Mouse (Mus musculus) limb, embryonic 14.5 days (tissue): ENCODE measurements around the gene Bmp7. TPM values are rescaled to one million over a fixed set of nuclear protein-coding genes. Genes with fewer than 3 reads are reported as not detected.

Experiments
- ATAC-seq: fragments of 200-750 bp; cut with Nextera tagmentation; 2 replicates; pipeline ENCODE4 v1.8.0; 2017; ENCODE audit warnings: low read depth, moderate number of reproducible peaks, moderate TSS enrichment; ENCODE audit not compliant: low FRiP score
- DNase-seq: peaks from one replicate; pipeline ENCODE4 v3.0.0-alpha.2; 2015; ENCODE audit warnings: low spot score
- H3K27ac ChIP-seq: fragments of 300-500 bp; sonication (generic); replicated peaks from 2 replicates; pipeline ENCODE4 v1.5.1; 2014; ENCODE audit warnings: low read depth, mild to moderate bottlenecking, low read length, moderate library complexity, mixed read lengths
- H3K27me3 ChIP-seq: fragments of 300-500 bp; sonication (generic); 2 replicates; pipeline ENCODE4 v1.6.1; 2014; ENCODE audit warnings: low read length, mixed read lengths; ENCODE audit not compliant: control insufficient read depth, insufficient read depth
- H3K36me3 ChIP-seq: fragments of 300-500 bp; sonication (generic); 2 replicates; pipeline ENCODE4 v1.6.1; 2014; ENCODE audit warnings: mild to moderate bottlenecking, low read length, moderate library complexity, mixed read lengths; ENCODE audit not compliant: control insufficient read depth, insufficient read depth
- H3K4me1 ChIP-seq: fragments of 300-500 bp; sonication (generic); 2 replicates; pipeline ENCODE4 v1.6.1; 2014; ENCODE audit warnings: antibody characterized with exemption, low read length, mixed read lengths; ENCODE audit not compliant: control insufficient read depth, insufficient read depth
- H3K4me2 ChIP-seq: fragments of 300-500 bp; sonication (generic); replicated peaks from 2 replicates; pipeline ENCODE4 v1.6.1; 2014; ENCODE audit warnings: low read depth, mild to moderate bottlenecking, low read length, moderate library complexity; ENCODE audit not compliant: severe bottlenecking
- H3K4me3 ChIP-seq: fragments of 300-500 bp; sonication (generic); replicated peaks from 2 replicates; pipeline ENCODE4 v1.5.1; 2014; ENCODE audit warnings: low read length
- H3K9ac ChIP-seq: fragments of 300-500 bp; sonication (generic); 2 replicates; pipeline ENCODE4 v1.6.1; 2014; ENCODE audit warnings: mild to moderate bottlenecking, low read depth, low read length, moderate library complexity; ENCODE audit not compliant: severe bottlenecking
- H3K9me3 ChIP-seq: fragments of 300-500 bp; sonication (generic); 2 replicates; pipeline ENCODE4 v1.6.1; 2016; ENCODE audit warnings: low read length; ENCODE audit not compliant: control insufficient read depth
- POLR2A ChIP-seq: fragments of 200-500 bp; IDR thresholded peaks from 2 replicates; pipeline ENCODE4 v1.8.0; 2012; ENCODE audit warnings: inconsistent platforms, mild to moderate bottlenecking, moderate library complexity, borderline replicate concordance; ENCODE audit not compliant: insufficient read depth, insufficient read length; ENCODE audit errors: extremely low read depth
- WGBS: fragments of 180-500 bp; shearing (Covaris S2); extraction: QIAGEN DNeasy Blood & Tissue Kit; methylation state at CpG from one replicate; pipeline ENCODE4 v1.1.7; 2014; 5-methylcytosine and 5-hydroxymethylcytosine counted together
- polyA plus RNA-seq, 2 experiments: library from polyadenylated mRNA; depleted of rRNA in 1 of 2; stranded (reverse) in 1 of 2; unstranded in 1 of 2; fragments of >200 nt; fragmentation: Nextera tagmentation in 1 of 2; extraction: Ambion mirVana in 1 of 2; gene quantifications; 2 replicates each; pipeline versions ENCODE4 v1.2.1 to v1.2.3; 2012 to 2014

Gene Bmp7
- polyA plus RNA-seq, 2 experiments, result 28.6 to 41.9 TPM

- Histone ChIP-seq H3K4me1 (peaks cover 3% of the 10 kb centered on the region; the same call in 1 of the 2 replicates), H3K9me3 (peaks cover 3% of the 10 kb centered on the region; the same call in 1 of the 2 replicates), H3K9ac (no peak overlapping the region), H3K36me3 (no peaks in the 10 kb centered on the region), H3K4me3 (no peak overlapping the region), H3K27me3 (no peaks in the 10 kb centered on the region), H3K27ac (no peak overlapping the region), H3K4me2 (no peak overlapping the region)
- 50% methylated on average over 13 of the region's 13 CpGs for WGBS
- DNase-seq (no peak), ATAC-seq (no peak)
- no peak for TF ChIP-seq POLR2A
Observed at GRCm38 (mm10) chr2:172959006-172959768, 19.1 kb upstream of the Bmp7 start.

GRCm38 (mm10) chr2:172958579-172958978 lies 18.5 kb upstream of the Bmp7 start:
- no peak overlapping the region for H3K4me3 ChIP-seq
- no peak overlapping the region for H3K9ac ChIP-seq
- no peak overlapping the region for H3K4me2 ChIP-seq
- peak; percentile 42; the same call in 1 of the 2 replicates for ATAC-seq
- no peaks in the 10 kb centered on the region for H3K36me3 ChIP-seq
- H3K4me1 ChIP-seq, result peaks cover 3% of the 10 kb centered on the region; the same call in 1 of the 2 replicates
- TF ChIP-seq POLR2A, result no peak
- no peak for DNase-seq
- no peak overlapping the region for H3K27ac ChIP-seq
- WGBS, result 14% methylated on average over 5 of the region's 5 CpGs
- H3K27me3 ChIP-seq, result no peaks in the 10 kb centered on the region
- peaks cover 3% of the 10 kb centered on the region; the same call in 1 of the 2 replicates for H3K9me3 ChIP-seq

GRCm38 (mm10) chr2:172951976-172952375 lies 11.9 kb upstream of the Bmp7 start:
- Histone ChIP-seq H3K4me2 (no peak overlapping the region), H3K27me3 (no peaks in the 10 kb centered on the region), H3K9ac (no peak overlapping the region), H3K4me1 (peaks cover 10% of the 10 kb centered on the region), H3K27ac (no peak overlapping the region), H3K36me3 (no peaks in the 10 kb centered on the region), H3K9me3 (no peaks in the 10 kb centered on the region), H3K4me3 (no peak overlapping the region)
- no peak for TF ChIP-seq POLR2A
- no peak for ATAC-seq
- WGBS, result 83% methylated on average over 2 of the region's 2 CpGs
- no peak for DNase-seq

- 20% methylated on average over 11 of the region's 11 CpGs for WGBS
- DNase-seq, result no peak
- Histone ChIP-seq H3K27ac (no peak overlapping the region), H3K4me2 (no peak overlapping the region), H3K4me1 (peaks cover 10% of the 10 kb centered on the region), H3K9me3 (no peaks in the 10 kb centered on the region), H3K4me3 (no peak overlapping the region), H3K27me3 (no peaks in the 10 kb centered on the region), H3K9ac (no peak overlapping the region), H3K36me3 (no peaks in the 10 kb centered on the region)
- no peak for TF ChIP-seq POLR2A
- peak; percentile 32; the same call in 1 of the 2 replicates for ATAC-seq
Observed at GRCm38 (mm10) chr2:172950722-172951121, 10.6 kb upstream of the Bmp7 start.

GRCm38 (mm10) chr2:172950119-172950676 lies 10.1 kb upstream of the Bmp7 start:
- no peak overlapping the region for H3K9ac ChIP-seq

More at GRCm38 (mm10) chr2:172950119-172950676, 10.1 kb upstream of the Bmp7 start:
- H3K4me1 ChIP-seq, result peaks cover 10% of the 10 kb centered on the region
- DNase-seq (no peak), ATAC-seq (no peak)
- H3K27ac ChIP-seq, result no peak overlapping the region
- 53% methylated on average over 9 of the region's 9 CpGs for WGBS
- H3K27me3 ChIP-seq, result no peaks in the 10 kb centered on the region
- H3K4me2 ChIP-seq, result no peak overlapping the region
- H3K9me3 ChIP-seq, result no peaks in the 10 kb centered on the region
- H3K4me3 ChIP-seq, result no peak overlapping the region
- H3K36me3 ChIP-seq, result no peaks in the 10 kb centered on the region
- TF ChIP-seq POLR2A, result no peak
